Mouse (Mus musculus) cerebellum, adult 11 months (tissue): ENCODE measurements around the gene Slfn14.
A peak's percentile ranks its signal among the peaks of the same experiment; 100 is the strongest.
"Not testable (repeated sequence)": the region's sequence is repeated elsewhere in the genome, so short reads cannot be mapped to it uniquely, and the experiment has no call there.

ENCODE experiments used
- DNase-seq: peaks from one replicate; pipeline ENCODE4 v3.0.0; 2022

Slfn14 gene

GRCm38 (mm10) chr11:83279691-83280090, 6.8 kb downstream of the Slfn14 start:
- DNase-seq, result no peak

- DNase-seq, result no peak
Observed at GRCm38 (mm10) chr11:83279024-83279423, 7.5 kb downstream of the Slfn14 start.

- DNase-seq, result no peak
Observed at GRCm38 (mm10) chr11:83276251-83276650, 10.3 kb downstream of the Slfn14 start.

- no peak for DNase-seq
Observed at GRCm38 (mm10) chr11:83271951-83272843, 14.3 kb downstream of the Slfn14 start.

- peak; percentile 84 for DNase-seq
Observed at GRCm38 (mm10) chr11:83271151-83271950, 15.2 kb downstream of the Slfn14 start.

GRCm38 (mm10) chr11:83270842-83271150, 15.7 kb downstream of the Slfn14 start:
- DNase-seq, result no peak

GRCm38 (mm10) chr11:83263146-83263545, 23.4 kb downstream of the Slfn14 start:
- DNase-seq, result no peak

- DNase-seq, result no peak
Observed at GRCm38 (mm10) chr11:83262673-83263072, 23.9 kb downstream of the Slfn14 start.

GRCm38 (mm10) chr11:83257211-83257610, 29.3 kb downstream of the Slfn14 start:
- not testable (repeated sequence) for DNase-seq

GRCm38 (mm10) chr11:83239811-83240210, 46.7 kb downstream of the Slfn14 start:
- no peak for DNase-seq

- no peak for DNase-seq
Observed at GRCm38 (mm10) chr11:83238389-83238788, 48.1 kb downstream of the Slfn14 start.

GRCm38 (mm10) chr11:83237390-83237789, 49.1 kb downstream of the Slfn14 start:
- DNase-seq, result not testable (repeated sequence)

GRCm38 (mm10) chr11:83233621-83234020, 52.9 kb downstream of the Slfn14 start:
- DNase-seq, result not testable (repeated sequence)

GRCm38 (mm10) chr11:83230966-83231365, 55.6 kb downstream of the Slfn14 start:
- DNase-seq, result no peak

GRCm38 (mm10) chr11:83227926-83228723, 58.4 kb downstream of the Slfn14 start:
- no peak for DNase-seq

GRCm38 (mm10) chr11:83225371-83225960, 61.1 kb downstream of the Slfn14 start:
- DNase-seq, result no peak
